Mouse (Mus musculus) embryo, embryonic 11 days (tissue): ENCODE data around the gene Hrh1.

ENCODE experiments used
- DNase-seq: peaks from one replicate; pipeline ENCODE4 v3.0.0-alpha.2; 2015

The Hrh1 gene

DNA sequence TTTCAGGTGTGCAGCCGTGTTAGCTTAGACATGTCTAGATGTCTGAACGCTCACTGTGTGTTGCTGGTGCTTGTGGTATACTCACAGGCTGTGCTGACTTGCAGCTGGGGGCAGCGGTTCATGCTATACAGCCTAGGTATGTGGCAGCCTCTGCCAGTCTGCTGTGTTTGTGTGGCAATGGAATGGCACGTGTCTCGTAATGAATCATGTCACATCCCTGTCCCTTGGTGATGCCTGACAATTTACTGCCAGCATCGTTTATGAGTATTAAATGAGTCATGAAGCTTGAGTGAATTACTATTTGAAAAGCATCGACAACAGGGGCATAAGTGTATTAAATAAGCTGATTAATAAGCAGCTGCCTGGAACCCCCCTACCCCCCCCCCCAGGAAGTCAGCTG lies 9.3 kb downstream of the Hrh1 start:
- DNase-seq, result no peak

DNA sequence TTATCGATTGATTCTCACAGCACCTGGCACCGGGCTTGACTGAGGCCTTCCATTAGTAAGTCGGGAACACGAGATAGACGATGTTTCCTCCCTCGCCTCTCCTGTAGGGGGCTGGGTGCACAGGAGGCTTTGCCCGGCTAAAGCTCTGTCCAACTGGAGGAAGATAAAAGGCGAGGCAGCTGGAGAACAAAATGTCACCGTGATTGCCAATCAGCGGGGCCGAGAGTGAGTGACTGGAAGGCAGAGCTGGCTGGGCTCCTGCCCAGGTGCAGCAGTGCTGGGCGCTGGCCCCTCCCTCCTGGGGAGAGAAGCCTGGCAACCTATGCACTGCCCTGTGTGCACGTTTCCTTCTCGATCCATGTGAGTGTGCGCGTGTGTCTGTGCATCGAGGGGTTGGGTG lies 10.5 kb downstream of the Hrh1 start:
- no peak for DNase-seq

DNA sequence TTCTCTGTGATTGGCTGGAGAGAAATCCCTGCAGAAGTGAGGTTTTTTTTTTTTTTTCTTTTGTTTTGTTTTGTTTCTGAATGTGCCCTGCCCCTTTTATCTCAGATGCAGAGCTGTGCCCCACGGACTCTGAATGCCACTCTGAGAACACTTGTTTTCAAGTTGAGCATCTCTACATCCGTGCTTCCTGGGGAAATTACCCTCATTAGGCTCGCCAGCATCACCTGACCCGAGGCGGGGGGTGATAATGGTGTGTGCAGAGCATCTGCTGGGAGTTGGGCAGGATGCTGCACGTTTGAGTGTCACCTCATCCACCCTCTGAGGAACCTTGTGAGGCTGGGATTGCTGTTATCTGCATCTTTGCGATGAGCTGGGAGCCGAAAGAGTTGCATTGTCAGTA lies 14.2 kb downstream of the Hrh1 start:
- DNase-seq, result no peak

DNA sequence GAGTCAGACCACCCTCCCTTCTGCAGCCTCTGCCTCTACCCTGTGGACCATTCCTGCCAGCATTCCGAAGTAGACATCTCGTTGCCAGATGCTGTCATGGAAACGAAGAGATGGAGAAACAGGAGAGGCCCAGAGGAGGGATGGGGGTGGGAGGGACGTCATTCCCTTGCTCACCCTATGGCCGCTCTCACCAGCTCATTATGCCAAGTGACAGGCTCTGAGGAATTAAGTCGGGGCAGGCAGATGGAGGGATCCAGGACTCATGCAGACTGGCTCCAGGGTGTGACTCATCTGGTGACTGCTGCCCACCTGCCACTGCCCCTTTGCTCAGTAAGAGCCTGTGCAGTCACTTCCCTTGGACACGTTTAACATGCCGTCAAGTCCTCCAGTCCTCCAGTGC lies 16.8 kb downstream of the Hrh1 start:
- DNase-seq, result no peak

DNA sequence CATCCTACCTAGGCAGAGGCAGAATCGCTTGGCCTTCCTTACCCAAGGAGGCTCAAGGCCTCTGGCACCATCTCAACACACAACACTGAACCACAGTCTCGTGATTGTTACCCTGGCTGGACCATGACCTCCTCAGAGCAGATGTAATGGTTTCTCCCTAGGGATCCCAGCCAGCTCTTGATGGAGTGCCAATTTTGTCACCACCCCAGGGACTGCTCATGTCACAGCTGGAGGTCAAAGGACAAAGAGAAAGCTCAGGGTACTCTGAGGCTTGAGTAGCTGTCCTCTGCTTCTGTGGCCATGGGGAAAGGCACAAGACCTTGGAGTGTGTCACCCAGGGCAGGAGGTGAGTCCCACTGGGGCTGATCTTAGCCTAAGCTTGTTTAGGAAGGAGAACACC lies 20.3 kb downstream of the Hrh1 start:
- no peak for DNase-seq

DNA sequence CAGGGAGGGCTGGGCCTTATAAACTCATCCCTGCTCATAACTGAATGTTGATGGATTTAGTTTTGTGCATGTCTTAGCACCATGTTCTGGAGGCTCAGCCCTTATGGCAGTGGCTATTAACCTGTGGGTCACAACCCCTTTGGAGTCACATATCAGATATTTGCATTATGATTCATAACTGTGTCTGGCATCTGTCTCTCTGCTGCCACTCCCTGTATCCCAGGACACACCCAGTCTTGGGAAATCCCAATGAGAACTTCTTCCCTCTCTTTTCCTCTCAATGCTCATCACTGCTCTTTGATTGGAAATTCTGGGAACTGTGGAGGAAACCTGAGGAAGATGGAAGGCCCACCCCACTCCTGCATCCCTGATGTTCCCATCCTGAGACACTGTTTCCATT lies 23.3 kb downstream of the Hrh1 start:
- no peak for DNase-seq

DNA sequence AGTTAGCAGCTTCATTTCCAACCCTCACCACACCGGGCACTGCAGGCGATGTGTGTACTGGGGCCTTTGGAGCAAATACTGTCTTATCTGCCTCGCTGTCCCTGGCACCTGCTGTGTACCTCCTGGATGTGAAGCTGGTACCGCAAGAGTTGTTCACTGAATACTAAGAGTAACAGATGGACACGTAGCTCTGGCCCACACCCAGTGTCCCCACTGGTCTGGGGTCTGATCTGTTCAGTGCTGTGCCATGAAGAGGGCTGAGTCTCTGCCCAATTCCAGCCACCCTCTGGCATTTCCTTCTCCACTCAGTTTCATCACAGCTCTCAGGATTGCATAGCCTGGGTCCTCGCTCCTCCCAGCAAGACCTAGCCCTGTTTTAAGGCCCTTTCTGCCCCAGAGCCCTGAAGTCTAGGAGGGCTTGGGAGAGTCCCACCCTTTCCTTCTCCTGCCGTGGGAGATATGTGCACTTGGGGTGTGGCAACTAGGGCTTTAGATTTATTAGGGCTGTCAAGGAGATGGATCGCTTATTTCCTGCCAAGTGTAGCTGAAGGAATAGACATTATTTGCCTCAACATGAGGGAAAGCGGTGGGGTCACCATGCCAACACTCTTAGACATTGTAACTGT lies 25.4 kb downstream of the Hrh1 start:
- no peak for DNase-seq

DNA sequence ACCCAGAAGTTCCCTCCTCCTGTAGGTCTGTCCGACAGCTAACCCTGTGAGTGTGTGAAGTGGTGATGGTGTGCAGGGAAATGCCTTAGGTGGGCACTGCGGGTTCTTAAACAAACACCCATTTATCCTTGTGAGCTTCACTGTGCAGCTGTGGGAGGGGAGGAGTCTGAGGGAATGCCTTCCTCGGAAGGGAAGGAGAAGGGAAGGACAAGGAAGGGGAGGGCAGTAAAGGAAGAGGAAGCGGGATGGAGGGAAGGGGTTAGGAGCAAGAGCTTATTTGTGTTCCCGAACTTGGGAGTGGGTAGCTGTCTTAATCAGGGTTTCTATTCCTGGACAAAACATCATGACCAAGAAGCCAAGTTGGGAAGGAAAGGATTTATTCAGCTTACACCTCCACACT lies 27.6 kb downstream of the Hrh1 start:
- DNase-seq, result no peak

DNA sequence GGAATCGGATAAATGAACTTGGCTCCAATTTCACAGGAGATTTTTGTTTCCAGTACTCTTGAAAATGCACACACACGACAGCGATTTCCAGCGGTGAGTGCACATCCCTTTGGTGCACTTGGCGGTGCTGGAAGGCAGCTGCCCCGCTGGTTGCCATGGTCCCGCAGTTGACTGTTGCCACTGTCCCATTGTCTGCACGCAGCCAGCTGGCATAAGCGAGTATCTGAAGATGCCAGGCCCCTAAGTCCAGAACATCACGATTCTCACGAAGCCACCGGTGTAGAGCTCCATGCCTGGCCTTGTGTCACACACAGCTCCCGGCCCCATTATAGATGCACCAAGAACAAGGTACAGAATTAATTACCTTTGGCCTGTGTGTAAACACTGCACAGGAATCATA lies 29.9 kb downstream of the Hrh1 start:
- no peak for DNase-seq

DNA sequence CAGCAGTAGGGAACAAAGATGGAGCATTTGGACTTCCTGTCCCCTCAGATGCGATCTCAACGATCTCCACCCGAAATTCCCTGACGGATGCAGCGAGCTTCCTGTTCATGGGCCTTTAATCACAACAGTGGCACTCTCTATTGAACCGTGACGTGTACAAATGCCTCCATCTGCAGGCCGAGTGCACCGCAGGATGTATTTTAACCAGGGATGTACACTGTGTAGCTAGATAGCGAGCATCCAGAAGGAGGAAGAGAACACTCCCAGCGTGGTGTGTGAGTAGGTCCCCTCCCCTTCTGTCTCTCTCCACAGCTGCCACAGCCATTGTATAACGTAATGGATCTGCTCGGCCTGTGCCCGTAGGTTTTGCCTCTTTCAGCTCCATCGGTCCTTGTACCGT lies 31.1 kb downstream of the Hrh1 start:
- DNase-seq, result no peak

DNA sequence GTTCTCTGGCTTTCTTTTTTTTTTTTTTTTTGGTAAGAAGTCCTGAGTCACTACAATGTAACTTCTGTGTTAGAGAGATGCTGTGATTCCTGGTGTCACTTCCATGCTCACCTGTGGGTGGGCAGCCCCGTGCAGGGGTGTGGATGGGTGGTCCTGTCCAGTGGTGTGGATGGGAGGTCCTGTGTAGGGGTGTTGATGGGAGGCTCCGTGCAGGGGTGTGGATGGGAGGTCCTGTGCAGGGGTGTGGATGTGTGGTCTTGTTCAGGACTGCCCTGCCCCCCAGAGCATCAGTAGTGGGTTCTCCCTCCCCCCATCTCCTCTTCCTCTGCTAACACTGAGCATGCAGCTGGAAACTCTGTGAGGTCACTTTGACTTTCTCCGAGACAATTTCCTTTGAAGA lies 34.9 kb downstream of the Hrh1 start:
- DNase-seq, result no peak

DNA sequence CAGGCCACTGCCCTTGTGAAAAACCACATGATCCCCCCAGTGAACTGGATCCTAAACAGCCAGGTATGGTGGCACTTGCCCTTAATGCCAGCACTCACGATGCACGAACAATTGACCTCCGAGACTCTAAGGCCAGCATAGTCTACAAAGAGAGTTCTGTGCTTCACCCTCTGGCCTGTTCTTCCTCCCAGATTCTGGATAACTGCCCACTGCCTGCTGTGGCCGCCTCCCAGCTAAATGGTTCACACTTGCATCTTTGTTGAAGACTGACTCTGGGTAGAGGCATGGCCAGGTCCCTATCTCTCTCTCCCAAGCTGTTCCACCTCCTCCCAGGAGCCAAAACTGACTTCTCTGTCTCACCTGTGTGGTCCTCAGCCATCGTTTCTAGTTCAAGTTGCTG lies 36.8 kb downstream of the Hrh1 start:
- no peak for DNase-seq

DNA sequence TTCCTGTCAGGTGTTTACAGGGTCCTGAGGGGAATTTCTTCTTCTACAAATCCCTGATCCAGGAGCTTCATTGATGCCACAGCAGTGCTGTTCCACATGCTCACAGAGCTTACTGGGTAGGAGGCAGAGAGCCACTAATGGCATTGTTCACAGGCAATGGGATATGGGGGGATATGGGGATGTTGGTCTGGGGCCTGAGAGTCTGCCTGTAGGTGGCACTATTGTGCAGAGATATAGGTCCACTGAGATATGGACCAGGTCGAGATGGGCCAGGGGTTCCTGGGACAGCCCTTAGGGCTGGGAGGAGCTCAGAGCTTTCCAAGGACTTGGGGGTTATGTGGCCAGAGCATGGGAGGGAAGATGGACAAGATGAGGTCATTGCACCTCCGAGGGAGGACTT lies 42.6 kb downstream of the Hrh1 start:
- DNase-seq, result no peak

DNA sequence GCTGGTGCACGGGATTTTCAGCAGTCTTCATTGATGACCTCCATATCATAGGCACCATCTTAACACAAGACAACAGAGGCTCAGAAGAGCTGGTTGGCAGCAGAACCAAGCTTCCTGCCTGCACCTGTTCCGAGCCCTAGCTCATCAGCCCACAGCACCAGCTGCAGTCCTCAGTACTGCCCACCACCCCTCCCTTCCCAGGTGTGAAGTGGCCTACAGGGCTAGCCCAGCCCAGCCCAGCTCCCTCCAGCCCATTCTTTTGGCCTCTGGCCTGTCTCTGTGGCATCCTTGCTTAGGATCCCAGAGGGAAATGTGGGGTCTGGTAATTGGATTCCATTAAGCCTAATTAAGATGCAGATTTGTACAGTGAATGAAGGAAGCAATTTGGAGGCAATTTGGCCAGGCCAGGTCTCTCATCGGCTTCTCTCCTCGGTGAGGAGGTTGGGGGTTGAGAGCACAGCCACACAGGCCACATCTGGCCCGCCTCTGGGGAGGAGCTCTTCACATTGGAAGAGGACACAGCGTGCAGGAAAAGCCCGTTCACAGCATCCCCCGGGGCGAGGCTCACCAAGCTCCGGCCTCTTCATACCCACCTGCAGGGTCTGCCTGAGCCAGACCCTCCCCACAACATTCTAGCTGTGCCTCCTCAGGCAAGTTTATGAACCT lies 43.2 kb downstream of the Hrh1 start:
- DNase-seq, result no peak

DNA sequence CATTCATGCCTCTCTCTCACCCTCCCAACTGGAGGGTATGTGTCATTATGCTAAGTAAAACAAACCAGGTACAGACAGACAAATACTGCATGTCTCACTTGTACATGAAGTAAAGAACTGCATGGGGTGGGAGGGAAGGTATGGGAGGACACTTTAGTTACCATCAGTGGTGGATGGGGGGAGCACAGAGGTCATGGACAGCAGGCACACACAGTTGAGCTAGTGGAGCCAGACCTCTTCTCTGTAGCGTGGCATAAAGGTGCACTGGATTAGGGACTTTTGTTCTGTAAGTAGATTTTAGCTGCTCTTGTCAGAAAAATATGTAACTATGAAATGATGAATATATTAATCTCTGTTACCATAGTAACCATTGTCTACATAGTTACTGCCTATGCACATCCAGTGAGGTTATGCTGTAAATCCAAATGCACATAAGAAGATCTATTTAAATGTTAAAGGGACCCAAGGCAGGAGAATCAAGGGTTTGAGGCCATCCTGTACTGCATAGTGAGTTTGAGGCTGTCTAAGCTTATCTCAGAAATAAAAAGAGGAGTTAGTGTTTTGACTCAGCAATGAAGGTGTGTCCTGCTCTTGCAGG lies 46.6 kb downstream of the Hrh1 start:
- DNase-seq, result no peak

DNA sequence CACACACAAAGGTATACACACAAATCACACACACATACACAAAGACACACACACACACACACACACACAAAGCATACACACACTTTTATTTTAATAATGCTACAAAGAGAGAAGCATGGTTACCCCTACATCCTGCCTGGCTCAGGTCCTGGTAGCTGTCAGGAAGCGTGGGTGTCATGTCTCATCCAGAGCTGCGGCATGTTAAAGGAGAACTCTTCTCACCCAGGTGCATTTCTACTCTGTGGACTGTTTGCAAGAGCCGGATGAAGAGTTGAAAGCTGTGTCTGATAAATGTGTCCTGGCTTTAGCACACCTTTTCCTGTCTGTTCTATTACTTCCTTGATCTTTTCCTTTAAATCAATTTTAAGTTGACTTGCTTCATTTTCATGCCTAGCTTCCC lies 47.2 kb downstream of the Hrh1 start:
- DNase-seq, result no peak

DNA sequence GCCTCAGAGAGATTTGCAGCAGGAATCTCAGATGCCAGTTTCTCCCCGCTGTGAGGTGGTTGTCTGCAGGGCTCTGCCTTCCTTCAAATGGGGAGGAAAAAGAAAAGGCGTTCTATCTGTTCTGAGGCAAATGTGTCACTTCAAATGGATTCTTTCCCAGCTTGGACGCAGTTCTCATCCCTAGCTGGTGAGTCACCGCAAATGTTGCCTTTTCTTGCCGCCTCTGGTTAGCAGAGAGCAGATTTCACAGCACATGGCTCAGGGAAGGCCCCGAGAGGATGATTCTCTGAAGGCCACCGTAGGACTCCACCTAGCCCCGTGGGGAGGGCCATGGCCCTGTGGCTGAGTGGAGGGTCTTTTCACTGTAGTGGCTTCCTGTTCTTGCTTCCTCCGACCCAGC lies 51.2 kb downstream of the Hrh1 start:
- no peak for DNase-seq

DNA sequence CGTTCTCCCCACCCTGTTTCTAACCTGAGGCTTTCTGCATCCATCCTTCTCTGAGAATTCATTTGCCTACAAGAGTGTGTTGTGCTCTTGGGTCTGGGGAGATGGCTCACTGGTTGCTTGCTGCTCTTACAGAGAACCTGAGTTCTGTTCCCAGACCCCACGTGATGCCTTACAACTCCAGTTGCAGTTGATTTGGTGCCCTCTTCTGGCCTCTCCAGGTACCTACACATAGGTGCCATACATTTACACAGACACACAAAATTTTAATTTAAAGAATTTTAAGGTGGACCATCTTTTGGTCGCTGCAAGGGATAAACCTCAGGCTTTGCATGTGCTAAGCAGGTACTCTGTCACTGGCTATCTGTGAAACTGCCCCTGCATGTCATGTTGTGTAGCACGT lies 57.5 kb downstream of the Hrh1 start:
- no peak for DNase-seq

DNA sequence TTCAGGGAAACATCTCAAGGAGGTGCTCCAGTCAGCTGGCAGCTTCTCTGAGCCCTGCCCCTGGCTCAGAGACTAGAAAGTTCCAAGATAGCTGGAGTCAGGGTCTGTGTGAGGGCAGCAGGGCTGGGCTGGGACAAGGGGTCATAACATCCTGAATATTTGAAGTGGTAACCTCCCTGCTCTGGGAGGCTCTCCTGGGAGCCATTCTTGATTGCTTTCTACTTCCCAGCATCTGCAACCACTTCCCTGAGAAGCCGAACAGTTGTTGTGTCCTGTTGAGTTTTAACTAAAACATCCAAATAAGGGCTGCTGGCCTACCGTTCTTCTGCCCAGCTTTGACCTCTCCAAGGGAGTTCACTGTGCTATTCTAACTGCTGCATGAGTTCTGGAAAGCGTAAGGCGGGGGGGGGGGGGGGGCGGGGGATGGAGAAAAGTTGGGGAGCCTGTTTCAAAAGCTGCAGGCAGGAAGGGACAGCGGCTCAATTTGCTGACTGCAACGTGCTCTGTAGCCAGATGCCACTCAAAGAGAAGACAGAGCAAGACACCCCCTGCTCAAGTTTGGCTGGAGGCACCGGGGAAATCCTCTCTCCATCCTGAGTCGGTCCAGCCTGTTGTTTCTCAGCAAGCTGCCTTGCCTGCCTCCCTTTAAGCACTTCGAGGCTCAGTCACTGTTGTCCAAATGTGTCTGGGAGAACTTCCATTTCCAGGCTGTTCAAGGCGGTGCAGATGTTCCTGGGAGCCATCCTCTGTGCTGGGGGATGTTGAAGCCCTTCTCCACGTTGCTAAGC lies 58.7 kb downstream of the Hrh1 start:
- DNase-seq, result peak; percentile 30

DNA sequence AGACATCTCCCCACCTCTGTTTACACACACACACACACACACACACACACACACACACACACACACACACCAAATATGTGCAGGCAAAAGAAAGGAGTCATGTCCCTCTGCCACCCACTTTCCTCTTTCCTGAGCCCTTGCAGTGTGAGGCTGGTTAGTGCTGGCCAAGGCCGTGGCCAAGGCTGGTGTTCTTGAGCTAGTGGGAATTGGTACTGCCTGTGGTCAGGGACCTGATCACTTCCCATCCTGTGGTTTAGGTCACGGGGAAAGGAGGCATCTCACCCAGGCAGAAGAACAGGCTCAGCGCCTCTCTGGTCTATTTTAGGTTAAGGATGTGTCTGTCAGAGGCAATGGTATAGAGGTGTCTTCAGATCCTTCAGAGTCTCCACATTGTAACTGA lies 59.6 kb downstream of the Hrh1 start:
- DNase-seq, result no peak

DNA sequence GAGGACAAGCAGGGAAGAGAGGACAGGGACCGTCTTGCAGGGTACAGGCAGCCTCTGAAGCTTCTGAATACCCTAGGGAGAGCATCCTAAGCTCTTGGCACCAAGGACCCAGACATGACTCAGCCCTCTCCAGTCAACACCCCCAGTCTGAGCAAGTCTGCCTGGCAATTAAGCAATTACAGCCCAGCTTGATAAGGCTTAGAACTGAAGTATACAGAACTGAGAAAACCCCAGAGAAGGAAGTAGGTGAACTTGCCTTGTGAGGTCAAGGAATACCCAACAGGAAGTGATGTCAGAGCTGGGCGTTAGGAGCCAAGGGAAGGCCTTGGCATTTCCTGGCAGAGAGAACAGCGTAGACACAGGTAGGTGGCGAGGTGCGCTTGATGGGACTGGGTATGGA lies 60.5 kb downstream of the Hrh1 start:
- no peak for DNase-seq

DNA sequence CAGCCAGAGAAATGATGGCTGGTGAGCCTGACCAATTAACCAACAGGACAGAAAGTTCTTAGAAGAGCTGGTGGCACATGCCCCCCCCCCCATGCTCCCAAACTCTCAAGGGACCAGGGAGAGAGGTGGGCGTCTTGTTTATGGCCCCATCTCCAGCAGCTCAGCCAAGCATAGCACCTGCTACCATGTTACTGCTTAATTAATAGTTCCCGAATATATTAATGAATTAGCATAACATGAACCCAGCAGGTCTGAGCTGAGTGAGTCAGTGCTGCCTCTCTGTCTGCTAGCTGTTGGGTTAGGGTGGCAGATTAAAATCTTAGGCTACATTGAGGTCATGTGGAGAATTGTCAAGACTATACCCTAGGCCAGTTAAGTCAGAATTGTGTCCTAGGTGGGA lies 62.2 kb downstream of the Hrh1 start:
- DNase-seq, result no peak

DNA sequence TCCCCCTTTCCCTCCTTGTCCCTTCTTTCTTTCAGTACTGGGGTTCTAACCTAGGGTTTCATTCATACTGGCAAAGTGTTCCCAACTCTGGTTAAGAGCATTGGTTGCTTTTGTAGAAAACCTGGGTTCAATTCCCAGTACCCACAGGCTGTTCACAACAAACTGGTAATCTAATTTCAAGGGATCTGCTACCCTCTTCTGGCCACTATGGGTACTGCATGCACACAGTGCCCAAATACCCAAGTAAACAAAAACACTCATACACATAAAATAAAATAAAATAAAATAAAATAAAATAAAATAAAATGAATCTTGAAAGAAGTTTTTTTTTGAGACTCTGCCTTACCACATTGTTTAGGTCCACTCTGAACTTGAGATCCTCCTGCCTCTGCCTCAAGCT lies 63.8 kb downstream of the Hrh1 start:
- DNase-seq, result no peak

DNA sequence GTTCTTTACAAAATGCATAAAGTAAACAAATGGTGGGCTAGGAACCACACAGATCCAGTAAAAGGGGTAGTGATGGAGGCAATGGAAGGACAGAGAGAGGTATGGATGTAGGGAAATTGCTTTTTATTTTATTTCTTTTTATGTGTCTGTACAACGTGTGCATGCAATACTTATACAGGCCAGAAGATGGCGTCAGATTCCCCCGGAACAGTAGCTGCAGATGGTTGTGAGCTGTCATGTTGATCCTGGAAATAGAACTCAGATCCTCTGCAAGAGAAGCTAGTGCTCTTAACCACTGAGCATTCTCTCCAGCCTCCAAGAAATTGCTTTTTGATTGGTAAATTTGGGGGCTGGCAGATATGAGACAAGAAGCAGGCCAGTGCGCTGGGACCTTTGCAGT lies 65.0 kb downstream of the Hrh1 start:
- DNase-seq, result peak; percentile 45
